Mouse (Mus musculus): ENCODE results near the gene Trappc12. TPM values are rescaled to one million over a fixed set of nuclear protein-coding genes. Genes with fewer than 3 reads are reported as not detected.
A peak's percentile ranks its signal among the peaks of the same experiment; 100 is the strongest.

Gene Trappc12
- 18.9 and 20.4 TPM in 2 replicates for total RNA-seq (2012; rRNA removed)

DNA sequence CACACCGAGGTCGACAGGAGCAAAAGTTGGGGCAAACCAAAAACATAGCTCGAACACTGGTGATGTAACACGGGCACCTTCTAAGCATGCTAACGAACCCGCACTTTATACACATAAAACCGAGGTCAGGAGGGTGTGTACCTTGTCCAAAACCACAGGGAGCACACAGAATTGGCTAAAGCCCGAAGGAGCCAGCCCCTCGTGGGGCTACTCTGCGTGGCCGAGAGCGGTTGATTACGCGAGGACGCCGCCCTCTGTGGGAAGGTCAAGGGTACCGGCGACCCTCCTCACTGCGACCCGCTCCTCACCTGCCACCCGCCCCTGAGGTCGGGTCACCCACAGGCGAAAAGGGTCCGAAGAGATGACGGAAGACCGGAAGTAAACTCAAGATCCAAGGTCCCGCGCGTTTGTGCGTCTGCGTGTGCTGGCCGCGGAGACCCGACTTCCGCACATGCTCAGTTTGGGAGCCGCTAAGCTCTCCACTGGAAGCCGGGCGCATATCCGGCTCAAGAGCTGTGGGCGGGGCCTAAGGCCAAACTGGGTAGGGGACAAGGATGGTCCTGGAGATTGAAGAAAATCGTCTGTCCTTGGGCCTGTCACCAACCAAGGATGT, at the start of gene Trappc12:
TSS of gene Trappc12 (minus strand) at position 452 of the 613 bp plus-strand sequence.
- peak within 1 kb of the TSS; percentile 61; the same call in 1 of the 2 replicates for H3K27ac ChIP-seq (ENCODE audit: insufficient read depth, low read depth, low read length, poor library complexity, severe bottlenecking)
- peak within 1 kb of the TSS; percentile 83 to 97 for H3K4me3 ChIP-seq (ENCODE audit: insufficient read depth in 1 of 2, low read depth in 1 of 2, low read length in 2 of 2, poor library complexity in 1 of 2, severe bottlenecking in 1 of 2)
- TF ChIP-seq CHD2 (IDR thresholded peaks at IDR 0.05; ENCODE audit: low read depth, low read length), result no peak
- TF ChIP-seq ZC3H11A (IDR thresholded peaks at IDR 0.05; ENCODE audit: borderline replicate concordance, low read depth, low read length), result no peak
- no peak for TF ChIP-seq MAFK (IDR thresholded peaks at IDR 0.05; ENCODE audit: insufficient read depth, low read depth, low read length)
- TF ChIP-seq ZNF384 (IDR thresholded peaks at IDR 0.05; ENCODE audit: low read depth, low read length), result no peak
- no peak for TF ChIP-seq HCFC1 (IDR thresholded peaks at IDR 0.05; ENCODE audit: borderline replicate concordance, insufficient read depth, low read length)
- H3K4me1 ChIP-seq (ENCODE audit: control insufficient read depth in 2 of 2, insufficient read depth in 2 of 2, low read length in 2 of 2, poor library complexity in 1 of 2), result peaks cover 6 to 8% of the 10 kb centered on the region in 2 experiments; a peak in 2 of 4 replicates
- in situ Hi-C loops (cut with MboI; ENCODE audit: low sequenced_read_pairs in 2 of 2, unreplicated experiment in 2 of 2), result no loop called here
- peaks cover 13% of the 10 kb centered on the region; the same call in 1 of the 2 replicates for H3K36me3 ChIP-seq (ENCODE audit: control insufficient read depth, insufficient read depth, low read length, poor library complexity, severe bottlenecking)
- DNase-seq (ENCODE audit: low read depth, low spot score), result peak; percentile 87
- no peaks in the 10 kb centered on the region for H3K9me3 ChIP-seq (ENCODE audit: control insufficient read depth, insufficient read depth, low read depth, low read length)
- peak within 1 kb of the TSS; percentile 96 for H3K9ac ChIP-seq (ENCODE audit: insufficient read depth, low read depth, low read length, poor library complexity, severe bottlenecking)

DNA sequence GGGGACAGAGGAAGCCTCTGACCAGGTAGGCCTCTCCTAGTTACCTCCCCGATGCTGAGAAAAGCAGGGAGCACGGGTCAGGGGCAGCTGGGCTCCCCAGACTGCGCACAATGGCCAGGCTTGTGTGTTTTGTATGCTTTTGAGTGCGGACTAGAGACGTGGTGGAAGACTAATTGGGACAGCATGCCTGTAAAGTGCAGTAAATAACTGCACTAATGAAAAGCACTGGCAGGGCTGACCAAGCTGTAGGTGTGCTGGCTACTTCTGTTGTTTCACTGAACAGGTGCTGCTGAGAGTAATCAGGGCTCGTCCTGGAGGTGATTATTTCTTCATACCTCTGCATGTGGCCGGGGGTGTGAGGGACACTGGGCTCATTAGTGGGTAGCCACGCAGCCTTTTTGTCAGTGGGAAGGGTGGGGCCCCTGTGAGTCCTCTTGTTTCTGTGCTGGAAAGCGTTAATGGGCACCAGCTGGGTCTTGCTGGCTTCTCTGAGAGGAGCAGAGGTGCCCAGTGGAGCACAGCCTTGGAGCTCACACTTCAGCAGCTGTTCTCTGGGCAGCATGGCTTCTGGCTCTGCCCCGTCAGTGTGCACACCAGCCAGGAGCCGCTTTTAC, 49.6 kb upstream of the Trappc12 start:
- in situ Hi-C loops (cut with MboI; ENCODE audit: low sequenced_read_pairs in 2 of 2, unreplicated experiment in 2 of 2), result no loop called here
- Histone ChIP-seq H3K27ac (ENCODE audit: insufficient read depth, low read depth, low read length, poor library complexity, severe bottlenecking) (no peak overlapping the region), H3K9ac (ENCODE audit: insufficient read depth, low read depth, low read length, poor library complexity, severe bottlenecking) (no peak overlapping the region), H3K36me3 (ENCODE audit: control insufficient read depth, insufficient read depth, low read length, poor library complexity, severe bottlenecking) (peaks cover 2% of the 10 kb centered on the region; the same call in 1 of the 2 replicates), H3K4me3 (ENCODE audit: insufficient read depth in 1 of 2, low read depth in 1 of 2, low read length in 2 of 2, poor library complexity in 1 of 2, severe bottlenecking in 1 of 2) (no peak overlapping the region), H3K9me3 (ENCODE audit: control insufficient read depth, insufficient read depth, low read depth, low read length) (no peaks in the 10 kb centered on the region; the same call in 1 of the 2 replicates), H3K4me1 (ENCODE audit: control insufficient read depth in 2 of 2, insufficient read depth in 2 of 2, low read length in 2 of 2, poor library complexity in 1 of 2) (peaks cover 0 to 18% of the 10 kb centered on the region in 2 experiments; a peak in 3 of 4 replicates)
- TF ChIP-seq ZNF384 (IDR thresholded peaks at IDR 0.05; ENCODE audit: low read depth, low read length) (no peak), MAFK (IDR thresholded peaks at IDR 0.05; ENCODE audit: insufficient read depth, low read depth, low read length) (no peak), ZC3H11A (IDR thresholded peaks at IDR 0.05; ENCODE audit: borderline replicate concordance, low read depth, low read length) (no peak), CHD2 (IDR thresholded peaks at IDR 0.05; ENCODE audit: low read depth, low read length) (no peak), HCFC1 (IDR thresholded peaks at IDR 0.05; ENCODE audit: borderline replicate concordance, insufficient read depth, low read length) (no peak)
- DNase-seq (ENCODE audit: low read depth, low spot score), result no peak

DNA sequence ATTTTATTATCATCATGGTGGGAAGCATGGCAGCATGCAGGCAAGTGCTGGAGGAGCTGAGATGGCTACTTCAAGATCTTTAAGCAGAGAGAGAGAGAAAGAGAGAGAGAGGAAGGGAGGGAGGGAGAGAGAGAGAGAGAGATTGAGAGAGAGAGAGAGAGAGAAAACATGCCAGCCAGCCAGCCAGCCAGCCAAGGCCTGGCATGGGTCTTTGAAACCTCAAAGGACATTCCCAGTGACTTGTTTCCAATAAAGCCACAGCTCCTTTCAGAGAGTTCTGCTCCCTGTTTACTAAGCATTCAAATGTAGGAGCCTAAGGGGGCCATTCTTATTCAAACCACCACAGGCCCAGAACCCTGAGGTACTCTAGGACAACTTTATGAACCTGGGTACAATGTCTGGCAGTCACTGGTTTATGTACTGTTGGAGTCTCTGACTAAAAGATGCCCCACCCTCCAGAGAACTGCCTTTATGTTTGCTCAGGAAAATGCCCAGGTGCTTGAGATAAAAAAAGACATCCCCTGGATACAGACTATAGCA, 46.7 kb upstream of the Trappc12 start:
- H3K27ac ChIP-seq (ENCODE audit: insufficient read depth, low read depth, low read length, poor library complexity, severe bottlenecking), result peak overlapping the region; percentile 62; the same call in 1 of the 2 replicates
- in situ Hi-C loops (cut with MboI; ENCODE audit: low sequenced_read_pairs in 2 of 2, unreplicated experiment in 2 of 2), result no loop called here
- peaks cover 0 to 14% of the 10 kb centered on the region in 2 experiments; a peak in 3 of 4 replicates for H3K4me1 ChIP-seq (ENCODE audit: control insufficient read depth in 2 of 2, insufficient read depth in 2 of 2, low read length in 2 of 2, poor library complexity in 1 of 2)
- H3K9me3 ChIP-seq (ENCODE audit: control insufficient read depth, insufficient read depth, low read depth, low read length), result no peaks in the 10 kb centered on the region; the same call in 1 of the 2 replicates
- no peak for DNase-seq (ENCODE audit: low read depth, low spot score)
- no peak overlapping the region for H3K4me3 ChIP-seq (ENCODE audit: insufficient read depth in 1 of 2, low read depth in 1 of 2, low read length in 2 of 2, poor library complexity in 1 of 2, severe bottlenecking in 1 of 2)
- no peak overlapping the region for H3K9ac ChIP-seq (ENCODE audit: insufficient read depth, low read depth, low read length, poor library complexity, severe bottlenecking)
- no peak for TF ChIP-seq ZNF384 (IDR thresholded peaks at IDR 0.05; ENCODE audit: low read depth, low read length)
- no peak for TF ChIP-seq CHD2 (IDR thresholded peaks at IDR 0.05; ENCODE audit: low read depth, low read length)
- TF ChIP-seq HCFC1 (IDR thresholded peaks at IDR 0.05; ENCODE audit: borderline replicate concordance, insufficient read depth, low read length), result no peak
- TF ChIP-seq MAFK (IDR thresholded peaks at IDR 0.05; ENCODE audit: insufficient read depth, low read depth, low read length), result no peak
- TF ChIP-seq ZC3H11A (IDR thresholded peaks at IDR 0.05; ENCODE audit: borderline replicate concordance, low read depth, low read length), result no peak
- peaks cover 2% of the 10 kb centered on the region; the same call in 1 of the 2 replicates for H3K36me3 ChIP-seq (ENCODE audit: control insufficient read depth, insufficient read depth, low read length, poor library complexity, severe bottlenecking)

DNA sequence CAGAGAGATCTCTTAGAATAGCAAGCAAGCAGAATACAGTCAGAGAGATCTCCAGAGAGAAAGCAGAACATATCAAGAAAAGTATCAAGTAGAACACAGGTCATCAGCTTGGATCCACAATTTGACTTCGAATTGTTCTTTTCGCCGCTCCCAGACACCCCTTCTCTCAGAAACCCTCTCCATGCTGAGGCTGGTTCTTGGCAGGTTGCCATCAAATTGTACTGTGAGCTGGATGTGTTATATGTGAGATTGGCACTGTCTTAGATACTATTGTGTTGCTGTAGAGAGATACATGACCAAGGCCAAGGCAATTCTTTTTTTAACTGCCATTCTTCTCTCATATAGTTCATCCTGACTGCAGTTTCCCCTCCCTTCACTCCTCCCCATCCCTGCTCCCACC, 44.8 kb upstream of the Trappc12 start:
- in situ Hi-C loops (cut with MboI; ENCODE audit: low sequenced_read_pairs in 2 of 2, unreplicated experiment in 2 of 2), result no loop called here
- Histone ChIP-seq H3K36me3 (ENCODE audit: control insufficient read depth, insufficient read depth, low read length, poor library complexity, severe bottlenecking) (peaks cover 2% of the 10 kb centered on the region; the same call in 1 of the 2 replicates), H3K4me3 (ENCODE audit: insufficient read depth in 1 of 2, low read depth in 1 of 2, low read length in 2 of 2, poor library complexity in 1 of 2, severe bottlenecking in 1 of 2) (no peak overlapping the region), H3K27ac (ENCODE audit: insufficient read depth, low read depth, low read length, poor library complexity, severe bottlenecking) (no peak overlapping the region), H3K4me1 (ENCODE audit: control insufficient read depth in 2 of 2, insufficient read depth in 2 of 2, low read length in 2 of 2, poor library complexity in 1 of 2) (peaks cover 0 to 6% of the 10 kb centered on the region in 2 experiments; a peak in 2 of 4 replicates), H3K9me3 (ENCODE audit: control insufficient read depth, insufficient read depth, low read depth, low read length) (no peaks in the 10 kb centered on the region; the same call in 1 of the 2 replicates), H3K9ac (ENCODE audit: insufficient read depth, low read depth, low read length, poor library complexity, severe bottlenecking) (no peak overlapping the region)
- TF ChIP-seq HCFC1 (IDR thresholded peaks at IDR 0.05; ENCODE audit: borderline replicate concordance, insufficient read depth, low read length) (no peak), CHD2 (IDR thresholded peaks at IDR 0.05; ENCODE audit: low read depth, low read length) (no peak), MAFK (IDR thresholded peaks at IDR 0.05; ENCODE audit: insufficient read depth, low read depth, low read length) (no peak), ZNF384 (IDR thresholded peaks at IDR 0.05; ENCODE audit: low read depth, low read length) (no peak), ZC3H11A (IDR thresholded peaks at IDR 0.05; ENCODE audit: borderline replicate concordance, low read depth, low read length) (no peak)
- DNase-seq (ENCODE audit: low read depth, low spot score), result no peak

All from ES-E14 (cell line).